Mouse (Mus musculus): Measurements from ENCODE around the gene Mrpl48.

DNA sequence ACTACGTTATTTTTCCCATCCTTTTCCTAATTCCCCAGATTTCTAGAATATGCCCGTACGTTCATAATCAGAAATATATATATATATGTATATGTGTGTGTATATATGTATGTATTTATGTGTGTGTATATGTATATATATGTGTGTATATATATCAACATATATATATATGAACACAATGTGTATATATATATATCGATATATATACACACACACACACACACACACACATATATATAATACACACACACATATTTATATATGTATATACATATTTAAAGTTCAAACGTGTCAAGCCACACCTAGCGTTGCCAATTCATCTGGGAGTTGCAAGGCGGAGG lies 17.6 kb downstream of the Mrpl48 start:
- TF ChIP-seq CTCF (IDR thresholded peaks at IDR 0.05; ENCODE audit: control insufficient read depth, insufficient read depth, insufficient read length): no peak
- TF ChIP-seq MAX (IDR thresholded peaks at IDR 0.05): no peak

All from C2C12 (cell line).